In genomic region chr19:40661108-40661507, GRCm38 (mm10) we compare ENCODE assay signal across 8 mouse cellular contexts. TPM values are rescaled to one million over a fixed set of nuclear protein-coding genes. Genes with fewer than 3 reads are reported as not detected.
DNase-seq lines count a peak whose midpoint lies in the region; ATAC-seq and TF ChIP-seq lines count a peak whose summit lies in the region.

No protein-coding gene starts in this region.

- no peak for TF ChIP-seq POLR2A in kidney, adult 2 months (IDR thresholded peaks at IDR 0.05; ENCODE audit: low read depth, low read length)
- TF ChIP-seq POLR2A in cerebellum, adult 2 months (IDR thresholded peaks at IDR 0.05; ENCODE audit: borderline replicate concordance, insufficient read depth, low read length) = no peak

- H3K9ac ChIP-seq in forebrain, embryonic 11.5 days (ENCODE audit: low read length) = peak overlapping the region; percentile 23; the same call in 1 of the 2 replicates
- no peak overlapping the region for H3K9ac ChIP-seq in intestine, embryonic 15.5 days

- H3K4me1 ChIP-seq in kidney, adult 2 months (ENCODE audit: control insufficient read depth, insufficient read depth, low read length) = no peaks in the 10 kb centered on the region
- peaks cover 8% of the 10 kb centered on the region; the same call in 1 of the 2 replicates for H3K4me1 ChIP-seq in forebrain, embryonic 11.5 days (replicated peaks; ENCODE audit: control insufficient read depth, insufficient read depth, low read length)
- peaks cover 12% of the 10 kb centered on the region; the same call in 1 of the 2 replicates for H3K4me1 ChIP-seq in intestine, embryonic 15.5 days (replicated peaks)
- no peaks in the 10 kb centered on the region for H3K4me1 ChIP-seq in cerebellum, adult 2 months (ENCODE audit: control insufficient read depth, insufficient read depth, low read length)

- 81% methylated on average over 2 of the region's 2 CpGs for WGBS in kidney, adult 2 months
- 72% methylated on average over 2 of the region's 2 CpGs for WGBS in forebrain, embryonic 11.5 days
- WGBS in intestine, embryonic 15.5 days = 89% methylated on average over 2 of the region's 2 CpGs
- WGBS in cerebellum, adult 2 months = 93% methylated on average over 2 of the region's 2 CpGs

- peak overlapping the region; percentile 61 for H3K27ac ChIP-seq in kidney, adult 2 months (ENCODE audit: insufficient read depth, low read depth, low read length)
- H3K27ac ChIP-seq in forebrain, embryonic 11.5 days (ENCODE audit: low read depth, low read length) = no peak overlapping the region
- peak overlapping the region; percentile 37; the same call in 1 of the 2 replicates for H3K27ac ChIP-seq in intestine, embryonic 15.5 days
- H3K27ac ChIP-seq in cerebellum, adult 2 months (ENCODE audit: insufficient read depth, low read length) = no peak overlapping the region; the same call in 1 of the 2 replicates

- no peaks in the 10 kb centered on the region for H3K36me3 ChIP-seq in kidney, adult 2 months (ENCODE audit: control insufficient read depth, insufficient read depth, low read length)
- no peaks in the 10 kb centered on the region for H3K36me3 ChIP-seq in forebrain, embryonic 11.5 days (ENCODE audit: control insufficient read depth, insufficient read depth, low read length)
- no peaks in the 10 kb centered on the region for H3K36me3 ChIP-seq in intestine, embryonic 15.5 days

- peak overlapping the region; percentile 56 for H3K4me2 ChIP-seq in forebrain, embryonic 11.5 days (ENCODE audit: low read depth, low read length, severe bottlenecking)
- H3K4me2 ChIP-seq in intestine, embryonic 15.5 days (replicated peaks) = peak overlapping the region; percentile 62

- peak overlapping the region; percentile 54 for H3K4me3 ChIP-seq in kidney, adult 2 months (ENCODE audit: insufficient read depth, low read depth, low read length)
- peak overlapping the region; percentile 30 for H3K4me3 ChIP-seq in forebrain, embryonic 11.5 days (ENCODE audit: low read depth, low read length)
- peak overlapping the region; percentile 27; the same call in 1 of the 2 replicates for H3K4me3 ChIP-seq in intestine, embryonic 15.5 days (replicated peaks)
- no peak overlapping the region for H3K4me3 ChIP-seq in cerebellum, adult 2 months (replicated peaks; ENCODE audit: insufficient read depth, low read depth, low read length)

- DNase-seq in kidney, adult 2 months = peak; percentile 67
- no peak for DNase-seq in kidney, adult 18-20 months
- no peak for DNase-seq in forebrain, embryonic 11.5 days (ENCODE audit: low spot score)
- no peak for DNase-seq in frontal cortex, postnatal 36 days (ENCODE audit: low spot score in 2 of 2)
- DNase-seq in cerebellum, adult 2 months = no peak
- DNase-seq in urinary bladder, postnatal 4 days (ENCODE audit: low spot score in 2 of 2) = no peak

- H3K27me3 ChIP-seq in kidney, adult 2 months (replicated peaks; ENCODE audit: control insufficient read depth, insufficient read depth, low read length) = no peaks in the 10 kb centered on the region
- no peaks in the 10 kb centered on the region; the same call in 1 of the 2 replicates for H3K27me3 ChIP-seq in forebrain, embryonic 11.5 days (ENCODE audit: control insufficient read depth, insufficient read depth, low read length)
- H3K27me3 ChIP-seq in intestine, embryonic 15.5 days (replicated peaks) = no peaks in the 10 kb centered on the region
- H3K27me3 ChIP-seq in cerebellum, adult 2 months (ENCODE audit: control insufficient read depth, insufficient read depth, low read length) = peaks cover 2% of the 10 kb centered on the region; the same call in 1 of the 2 replicates

- TF ChIP-seq CTCF in kidney, adult 2 months (conservative IDR thresholded peaks at IDR 0.05; ENCODE audit: insufficient read depth, insufficient read length, low read depth, low read length) = no peak
- no peak for TF ChIP-seq CTCF in cerebellum, adult 2 months (IDR thresholded peaks at IDR 0.05; ENCODE audit: borderline replicate concordance, insufficient read depth, low read depth, low read length)

- no peak for ATAC-seq in forebrain, embryonic 11.5 days (replicated peaks; ENCODE audit: low FRiP score)
- no peak for ATAC-seq in intestine, embryonic 15.5 days
- ATAC-seq in megakaryocyte progenitor cell, adult 5-6 weeks (replicated peaks; ENCODE audit: poor library complexity) = peak; percentile 41

- H3K9me3 ChIP-seq in forebrain, embryonic 11.5 days (ENCODE audit: control insufficient read depth, low read length) = no peaks in the 10 kb centered on the region
- no peaks in the 10 kb centered on the region for H3K9me3 ChIP-seq in intestine, embryonic 15.5 days

RNA-seq across cellular contexts. Expression of gene Entpd1, which starts 48.9 kb away (rescaled TPM):
- 8.0 and 8.4 TPM in 2 replicates for polyA plus RNA-seq in kidney, adult 2 months (2012; rRNA removed)
- polyA plus RNA-seq in forebrain, embryonic 11.5 days (2014; fragmentation: Nextera tagmentation; extraction: Ambion mirVana) = 7.8 and 9.3 TPM in 2 replicates
- polyA plus RNA-seq in intestine, embryonic 15.5 days (2015; fragmentation: Nextera tagmentation; extraction: Ambion mirVana) = 7.0 and 7.8 TPM in 2 replicates
- total RNA-seq in megakaryocyte progenitor cell, adult 5-6 weeks (2015) = 6.4 and 7.9 TPM in 2 replicates
- 7.5 and 19.3 TPM in 2 replicates for total RNA-seq in megakaryocyte progenitor cell, adult 5-6 weeks (2017)
- polyA plus RNA-seq in cerebellum, adult 2 months (2012; rRNA removed) = 7.5 and 12.0 TPM in 2 replicates

RNA-seq across cellular contexts. Expression of gene Tctn3, which starts 49.1 kb away (rescaled TPM):
- polyA plus RNA-seq in kidney, adult 2 months (2012; rRNA removed) = 8.6 and 8.9 TPM in 2 replicates
- 15.1 and 16.6 TPM in 2 replicates for polyA plus RNA-seq in forebrain, embryonic 11.5 days (2014; fragmentation: Nextera tagmentation; extraction: Ambion mirVana)
- 9.8 and 10.5 TPM in 2 replicates for polyA plus RNA-seq in intestine, embryonic 15.5 days (2015; fragmentation: Nextera tagmentation; extraction: Ambion mirVana)
- total RNA-seq in megakaryocyte progenitor cell, adult 5-6 weeks (2015) = 4.7 and 7.5 TPM in 2 replicates
- total RNA-seq in megakaryocyte progenitor cell, adult 5-6 weeks (2017) = 5.3 and 6.6 TPM in 2 replicates
- 16.4 and 18.9 TPM in 2 replicates for polyA plus RNA-seq in cerebellum, adult 2 months (2012; rRNA removed)

Comparison
In these comparisons a context has a peak if more than half of its experiments do, and no peak if none do; other contexts are left out.
1. H3K27ac ChIP-seq: peak in kidney, adult 2 months (single experiment) and intestine, embryonic 15.5 days (single experiment); none in forebrain, embryonic 11.5 days (single experiment) and cerebellum, adult 2 months (single experiment).